9 mouse cellular contexts compared by ENCODE assay signal in genomic region chrX:134729778-134730177, GRCm38 (mm10). TPM values are rescaled to one million over a fixed set of nuclear protein-coding genes. Genes with fewer than 3 reads are reported as not detected.
DNase-seq lines count a peak whose midpoint lies in the region; ATAC-seq lines count a peak whose summit lies in the region.
"Had no signal": no experiment of that assay in that cellular context is flagged by ENCODE, and none has a peak within 500 bp of the region (broad histone marks: within the 10 kb centered on the region; RNA-seq: fewer than 3 reads in every experiment).

No protein-coding gene starts in this region.

- no peak for ATAC-seq in midbrain, embryonic 11.5 days (ENCODE audit: low FRiP score)
- ATAC-seq in midbrain, embryonic 13.5 days, result no peak
- ATAC-seq in megakaryocyte, adult 5-6 weeks (ENCODE audit: poor library complexity, severe bottlenecking), result peak; percentile 78

- H3K27me3 ChIP-seq in heart, embryonic 10.5 days (ENCODE audit: insufficient read depth, poor library complexity, severe bottlenecking), result peaks cover 7% of the 10 kb centered on the region; the same call in 1 of the 2 replicates
- peaks cover 8% of the 10 kb centered on the region; the same call in 1 of the 2 replicates for H3K27me3 ChIP-seq in midbrain, embryonic 11.5 days (ENCODE audit: control insufficient read depth, insufficient read depth, low read length)
- peaks cover 31% of the 10 kb centered on the region for H3K27me3 ChIP-seq in midbrain, embryonic 13.5 days
- H3K27me3 ChIP-seq: liver, embryonic 13.5 days had no signal

- H3K27ac ChIP-seq in heart, embryonic 10.5 days, result no peak overlapping the region
- no peak overlapping the region for H3K27ac ChIP-seq in midbrain, embryonic 11.5 days (ENCODE audit: low read depth, low read length)
- no peak overlapping the region for H3K27ac ChIP-seq in midbrain, embryonic 13.5 days
- H3K27ac ChIP-seq: liver, embryonic 13.5 days had no signal

- 48% methylated on average over 4 of the region's 4 CpGs for whole genome bisulfite sequencing in heart, embryonic 10.5 days
- WGBS in midbrain, embryonic 11.5 days, result 47% methylated on average over 4 of the region's 4 CpGs
- 47% methylated on average over 4 of the region's 4 CpGs for WGBS in midbrain, embryonic 13.5 days

- no peaks in the 10 kb centered on the region for H3K4me1 ChIP-seq in heart, embryonic 10.5 days
- no peaks in the 10 kb centered on the region for H3K4me1 ChIP-seq in midbrain, embryonic 11.5 days (ENCODE audit: control insufficient read depth, insufficient read depth, low read length)
- H3K4me1 ChIP-seq in midbrain, embryonic 13.5 days (replicated peaks), result no peaks in the 10 kb centered on the region
- H3K4me1 ChIP-seq: liver, embryonic 13.5 days had no signal

- H3K4me3 ChIP-seq in heart, embryonic 10.5 days, result no peak overlapping the region
- H3K4me3 ChIP-seq in midbrain, embryonic 11.5 days (ENCODE audit: low read depth, low read length), result no peak overlapping the region
- no peak overlapping the region for H3K4me3 ChIP-seq in midbrain, embryonic 13.5 days (replicated peaks)
- H3K4me3 ChIP-seq: liver, embryonic 13.5 days had no signal

- H3K4me2 ChIP-seq in midbrain, embryonic 11.5 days, result no peak overlapping the region
- no peak overlapping the region for H3K4me2 ChIP-seq in midbrain, embryonic 13.5 days (replicated peaks)
- H3K4me2 ChIP-seq: liver, embryonic 13.5 days had no signal

- DNase-seq in heart, adult 18-20 months, result peak; percentile 24 to 52
- no peak for DNase-seq in heart, embryonic 10.5 days (ENCODE audit: low spot score)
- peak; percentile 83 for DNase-seq in midbrain, embryonic 11.5 days (ENCODE audit: low spot score, missing footprints)
- DNase-seq in T-cell, adult 2 months (ENCODE audit: low spot score), result peak; percentile 16
- no peak for DNase-seq in testis, postnatal 14 days (ENCODE audit: low spot score)
- DNase-seq in spleen, adult 18-20 months, result no peak
- DNase-seq: liver, embryonic 13.5 days had no signal

- H3K9me3 ChIP-seq in heart, embryonic 10.5 days, result no peaks in the 10 kb centered on the region
- no peaks in the 10 kb centered on the region for H3K9me3 ChIP-seq in midbrain, embryonic 11.5 days (ENCODE audit: control insufficient read depth, low read length)
- no peaks in the 10 kb centered on the region for H3K9me3 ChIP-seq in midbrain, embryonic 13.5 days
- H3K9me3 ChIP-seq: liver, embryonic 13.5 days had no signal

- no peak overlapping the region for H3K9ac ChIP-seq in midbrain, embryonic 11.5 days (ENCODE audit: low read length)
- H3K9ac ChIP-seq in midbrain, embryonic 13.5 days (replicated peaks), result no peak overlapping the region
- H3K9ac ChIP-seq: liver, embryonic 13.5 days had no signal

- no peaks in the 10 kb centered on the region for H3K36me3 ChIP-seq in heart, embryonic 10.5 days
- H3K36me3 ChIP-seq in midbrain, embryonic 11.5 days (ENCODE audit: control insufficient read depth, insufficient read depth, low read length), result no peaks in the 10 kb centered on the region
- no peaks in the 10 kb centered on the region for H3K36me3 ChIP-seq in midbrain, embryonic 13.5 days
- H3K36me3 ChIP-seq: liver, embryonic 13.5 days had no signal

RNA-seq across cellular contexts. Expression of gene Armcx1, which starts 12.0 kb away (rescaled TPM):
- 1 to 10 TPM; 4.2 to 5.7 TPM for total RNA-seq in heart, adult 18-20 months (2021)
- polyA plus RNA-seq in heart, embryonic 10.5 days (2016; fragmentation: Nextera tagmentation; extraction: Ambion mirVana), result 41.4 and 48.4 TPM in 2 replicates
- 48.2 and 50.0 TPM in 2 replicates for polyA plus RNA-seq in midbrain, embryonic 11.5 days (2014; fragmentation: Nextera tagmentation; extraction: Ambion mirVana)
- 80.5 and 86.8 TPM in 2 replicates for polyA plus RNA-seq in midbrain, embryonic 13.5 days (2015; fragmentation: Nextera tagmentation; extraction: Ambion mirVana)
- 0.20 and 0.59 TPM in 2 replicates for total RNA-seq in megakaryocyte, adult 5-6 weeks (2015)
- 0.20 and 0.51 TPM in 2 replicates for total RNA-seq in megakaryocyte, adult 5-6 weeks (2017)

RNA-seq across cellular contexts. Expression of gene Armcx6, which starts 21.4 kb away (rescaled TPM):
- total RNA-seq in heart, adult 18-20 months (2021), result 1 to 10 TPM in 1 of 2 experiments, under 1 TPM in 1; 0.87 to 1.1 TPM
- 15.5 and 18.2 TPM in 2 replicates for polyA plus RNA-seq in heart, embryonic 10.5 days (2016; fragmentation: Nextera tagmentation; extraction: Ambion mirVana)
- 14.4 and 15.4 TPM in 2 replicates for polyA plus RNA-seq in midbrain, embryonic 11.5 days (2014; fragmentation: Nextera tagmentation; extraction: Ambion mirVana)
- polyA plus RNA-seq in midbrain, embryonic 13.5 days (2015; fragmentation: Nextera tagmentation; extraction: Ambion mirVana), result 40.2 and 42.3 TPM in 2 replicates
- total RNA-seq in megakaryocyte, adult 5-6 weeks (2015), result 0.54 and 0.64 TPM in 2 replicates
- total RNA-seq in megakaryocyte, adult 5-6 weeks (2017), result 0.66 and 3.0 TPM in 2 replicates

RNA-seq across cellular contexts. Expression of gene Armcx3, which starts 26.6 kb away (rescaled TPM):
- total RNA-seq in heart, adult 18-20 months (2021), result 10 to 100 TPM; 13.8 to 14.8 TPM
- polyA plus RNA-seq in heart, embryonic 10.5 days (2016; fragmentation: Nextera tagmentation; extraction: Ambion mirVana), result 70.7 and 82.5 TPM in 2 replicates
- polyA plus RNA-seq in midbrain, embryonic 11.5 days (2014; fragmentation: Nextera tagmentation; extraction: Ambion mirVana), result 58.7 and 65.9 TPM in 2 replicates
- 59.5 and 59.9 TPM in 2 replicates for polyA plus RNA-seq in midbrain, embryonic 13.5 days (2015; fragmentation: Nextera tagmentation; extraction: Ambion mirVana)
- total RNA-seq in megakaryocyte, adult 5-6 weeks (2015), result 11.8 and 12.2 TPM in 2 replicates
- total RNA-seq in megakaryocyte, adult 5-6 weeks (2017), result 8.9 and 9.3 TPM in 2 replicates

RNA-seq across cellular contexts. Expression of gene Armcx4, which starts 43.5 kb away (rescaled TPM):
- total RNA-seq in heart, adult 18-20 months (2021), result 1 to 10 TPM; 3.6 to 6.0 TPM
- polyA plus RNA-seq in heart, embryonic 10.5 days (2016; fragmentation: Nextera tagmentation; extraction: Ambion mirVana), result 3.4 and 4.3 TPM in 2 replicates
- polyA plus RNA-seq in midbrain, embryonic 11.5 days (2014; fragmentation: Nextera tagmentation; extraction: Ambion mirVana), result 6.9 and 7.6 TPM in 2 replicates
- 8.7 and 9.6 TPM in 2 replicates for polyA plus RNA-seq in midbrain, embryonic 13.5 days (2015; fragmentation: Nextera tagmentation; extraction: Ambion mirVana)
- total RNA-seq in megakaryocyte, adult 5-6 weeks (2015), result 0.04 and 0.23 TPM in 2 replicates
- 0.26 and 0.65 TPM in 2 replicates for total RNA-seq in megakaryocyte, adult 5-6 weeks (2017)

Comparison
In these comparisons a context has a peak if more than half of its experiments do, and no peak if none do; other contexts are left out.
1. DNase-seq: peak in heart, adult 18-20 months (2 of 2), midbrain, embryonic 11.5 days (single experiment) and T-cell, adult 2 months (single experiment); none in heart, embryonic 10.5 days (single experiment), testis, postnatal 14 days (single experiment) and spleen, adult 18-20 months (0 of 2).